Mouse (Mus musculus): ENCODE measurements at regions not wholly inside any gene's neighbourhood (a gene's known extent, or its start where the extent isn't known, plus 50 kb on each side); places are given as distances from the start of the nearest gene placed in this dataset.
A peak's percentile ranks its signal among the peaks of the same experiment; 100 is the strongest.

DNA sequence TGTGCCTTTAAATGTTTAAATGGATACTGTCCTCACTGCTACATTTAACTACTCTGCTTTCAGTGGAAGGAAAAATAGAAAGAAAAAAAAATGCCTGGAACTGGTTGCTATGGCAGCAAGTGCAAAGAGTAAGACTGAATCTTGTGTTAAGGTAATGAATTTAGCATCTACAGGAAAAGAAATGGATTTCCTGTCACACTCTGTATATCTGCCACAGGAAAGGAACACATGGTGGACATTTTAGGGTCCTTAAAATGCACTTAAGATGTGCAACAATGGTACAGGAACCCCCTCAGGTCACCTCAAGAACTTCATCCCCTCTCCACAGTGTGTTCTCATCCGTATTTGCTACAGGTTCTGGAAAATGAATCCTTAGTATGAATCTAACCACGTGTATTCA lies 248.4 kb downstream of the Rfpl4b start:
- H3K9me3 ChIP-seq (ENCODE audit: control insufficient read depth, low read length), result no peaks in the 10 kb centered on the region
- no peak overlapping the region for H3K4me3 ChIP-seq (ENCODE audit: low read depth, low read length)
- H3K27me3 ChIP-seq (ENCODE audit: control insufficient read depth, insufficient read depth, low read length), result no peaks in the 10 kb centered on the region
- TF ChIP-seq EP300 (optimal IDR thresholded peaks at IDR 0.05), result no peak
- TF ChIP-seq CTCF (IDR thresholded peaks at IDR 0.05; ENCODE audit: low read depth), result no peak
- H3K27ac ChIP-seq (replicated peaks), result no peak overlapping the region
- ATAC-seq (ENCODE audit: low FRiP score, low TSS enrichment) (no peak), DNase-seq (ENCODE audit: low spot score) (no peak)
- H3K4me1 ChIP-seq (replicated peaks; ENCODE audit: control insufficient read depth, insufficient read depth), result no peaks in the 10 kb centered on the region
- H3K4me2 ChIP-seq (replicated peaks; ENCODE audit: low read depth), result no peak overlapping the region
- no peak overlapping the region for H3K9ac ChIP-seq (ENCODE audit: low read length)
- H3K36me3 ChIP-seq (ENCODE audit: control insufficient read depth, insufficient read depth, low read length), result no peaks in the 10 kb centered on the region
- WGBS, result 64% methylated on average over 2 of the region's 2 CpGs

DNA sequence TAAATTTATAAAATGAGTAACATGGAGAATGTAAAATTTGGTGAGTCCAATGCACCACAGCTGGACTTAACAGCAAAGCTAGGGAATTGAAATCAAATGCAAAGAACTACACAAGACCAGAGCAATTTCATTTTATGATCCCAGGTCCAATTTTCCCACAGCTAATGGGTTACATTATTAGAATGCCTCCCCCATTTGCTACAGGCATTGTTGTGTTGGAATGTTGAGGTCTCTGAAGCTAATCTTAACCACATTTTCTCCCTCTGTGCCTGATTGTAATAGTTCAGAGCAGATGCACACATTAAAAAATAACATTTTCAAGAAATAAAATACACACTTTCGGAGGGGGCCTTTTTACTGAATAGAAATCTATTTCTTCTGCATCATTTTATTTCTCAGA lies 254.3 kb downstream of the Rfpl4b start:
- DNase-seq (ENCODE audit: low spot score) (no peak), ATAC-seq (ENCODE audit: low FRiP score, low TSS enrichment) (no peak)
- H3K27ac ChIP-seq (replicated peaks), result no peak overlapping the region
- H3K4me2 ChIP-seq (replicated peaks; ENCODE audit: low read depth), result no peak overlapping the region
- H3K9me3 ChIP-seq (ENCODE audit: control insufficient read depth, low read length), result no peaks in the 10 kb centered on the region
- 92% methylated on average over 1 of the region's 1 CpGs for WGBS
- H3K4me1 ChIP-seq (replicated peaks; ENCODE audit: control insufficient read depth, insufficient read depth), result no peaks in the 10 kb centered on the region
- no peaks in the 10 kb centered on the region for H3K36me3 ChIP-seq (ENCODE audit: control insufficient read depth, insufficient read depth, low read length)
- H3K4me3 ChIP-seq (ENCODE audit: low read depth, low read length), result no peak overlapping the region
- no peaks in the 10 kb centered on the region for H3K27me3 ChIP-seq (ENCODE audit: control insufficient read depth, insufficient read depth, low read length)
- no peak overlapping the region for H3K9ac ChIP-seq (ENCODE audit: low read length)
- TF ChIP-seq CTCF (IDR thresholded peaks at IDR 0.05; ENCODE audit: low read depth), result no peak
- no peak for TF ChIP-seq EP300 (optimal IDR thresholded peaks at IDR 0.05)

DNA sequence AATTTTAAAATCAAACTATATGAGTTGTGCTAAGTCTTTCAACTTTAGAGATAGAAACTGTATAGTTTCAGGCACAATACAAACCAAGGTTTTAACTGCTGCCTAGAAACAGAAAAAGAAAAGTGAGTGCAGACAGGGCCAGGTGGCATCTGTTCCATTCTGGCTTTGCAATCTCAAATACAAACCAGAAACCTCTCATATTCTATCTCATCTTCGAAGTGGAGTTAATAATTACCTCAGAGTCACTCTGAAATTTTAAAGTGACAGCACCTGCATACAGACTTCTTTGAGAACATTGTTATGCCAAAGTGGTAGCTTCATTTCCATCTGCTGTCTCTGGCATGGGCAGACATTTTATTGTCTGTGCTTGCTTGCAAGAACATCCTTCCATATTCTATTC lies 255.2 kb downstream of the Rfpl4b start:
- WGBS, result 19% methylated on average over 1 of the region's 1 CpGs
- no peak overlapping the region for H3K9ac ChIP-seq (ENCODE audit: low read length)
- no peak for ATAC-seq (ENCODE audit: low FRiP score, low TSS enrichment)
- H3K9me3 ChIP-seq (ENCODE audit: control insufficient read depth, low read length), result no peaks in the 10 kb centered on the region
- no peak overlapping the region for H3K4me3 ChIP-seq (ENCODE audit: low read depth, low read length)
- H3K4me2 ChIP-seq (replicated peaks; ENCODE audit: low read depth), result no peak overlapping the region
- no peaks in the 10 kb centered on the region for H3K36me3 ChIP-seq (ENCODE audit: control insufficient read depth, insufficient read depth, low read length)
- no peaks in the 10 kb centered on the region for H3K4me1 ChIP-seq (replicated peaks; ENCODE audit: control insufficient read depth, insufficient read depth)
- TF ChIP-seq EP300 (optimal IDR thresholded peaks at IDR 0.05) (no peak), CTCF (IDR thresholded peaks at IDR 0.05; ENCODE audit: low read depth) (no peak)
- no peak overlapping the region for H3K27ac ChIP-seq (replicated peaks)
- DNase-seq (ENCODE audit: low spot score), result no peak
- no peaks in the 10 kb centered on the region for H3K27me3 ChIP-seq (ENCODE audit: control insufficient read depth, insufficient read depth, low read length)

GRCm38 (mm10) chr10:38555040-38555439 lies 266.5 kb downstream of the Rfpl4b start:
- DNase-seq (ENCODE audit: low spot score), result no peak

GRCm38 (mm10) chr10:38553688-38554680 lies 267.6 kb downstream of the Rfpl4b start:
- peak overlapping the region; percentile 26 for H3K4me3 ChIP-seq (ENCODE audit: low read depth, low read length)
- no peak overlapping the region for H3K27ac ChIP-seq (replicated peaks)
- peak overlapping the region; percentile 18; the same call in 1 of the 2 replicates for H3K9ac ChIP-seq (ENCODE audit: low read length)
- H3K36me3 ChIP-seq (ENCODE audit: control insufficient read depth, insufficient read depth, low read length), result no peaks in the 10 kb centered on the region
- peak overlapping the region; percentile 51 for H3K4me2 ChIP-seq (replicated peaks; ENCODE audit: low read depth)
- DNase-seq (ENCODE audit: low spot score), result peak; percentile 18
- no peaks in the 10 kb centered on the region for H3K4me1 ChIP-seq (replicated peaks; ENCODE audit: control insufficient read depth, insufficient read depth)
- no peaks in the 10 kb centered on the region for H3K9me3 ChIP-seq (ENCODE audit: control insufficient read depth, low read length)
- 12% methylated on average over 18 of the region's 18 CpGs for WGBS
- no peak for ATAC-seq (ENCODE audit: low FRiP score, low TSS enrichment)
- TF ChIP-seq CTCF (IDR thresholded peaks at IDR 0.05; ENCODE audit: low read depth) (peak; percentile 69), EP300 (optimal IDR thresholded peaks at IDR 0.05) (peak; percentile 25)
- H3K27me3 ChIP-seq (ENCODE audit: control insufficient read depth, insufficient read depth, low read length), result no peaks in the 10 kb centered on the region

More at GRCm38 (mm10) chr10:38555040-38555439, 266.5 kb downstream of the Rfpl4b start:
- 40% methylated on average over 5 of the region's 5 CpGs for WGBS
- Histone ChIP-seq H3K27me3 (ENCODE audit: control insufficient read depth, insufficient read depth, low read length) (no peaks in the 10 kb centered on the region), H3K4me2 (replicated peaks; ENCODE audit: low read depth) (no peak overlapping the region), H3K36me3 (ENCODE audit: control insufficient read depth, insufficient read depth, low read length) (no peaks in the 10 kb centered on the region), H3K4me3 (ENCODE audit: low read depth, low read length) (no peak overlapping the region), H3K4me1 (replicated peaks; ENCODE audit: control insufficient read depth, insufficient read depth) (no peaks in the 10 kb centered on the region), H3K9ac (ENCODE audit: low read length) (no peak overlapping the region), H3K27ac (replicated peaks) (no peak overlapping the region), H3K9me3 (ENCODE audit: control insufficient read depth, low read length) (no peaks in the 10 kb centered on the region)
- TF ChIP-seq CTCF (IDR thresholded peaks at IDR 0.05; ENCODE audit: low read depth), result no peak
- no peak for TF ChIP-seq EP300 (optimal IDR thresholded peaks at IDR 0.05)
- no peak for ATAC-seq (ENCODE audit: low FRiP score, low TSS enrichment)

- TF ChIP-seq EP300 (optimal IDR thresholded peaks at IDR 0.05), result no peak
- TF ChIP-seq CTCF (IDR thresholded peaks at IDR 0.05; ENCODE audit: low read depth), result no peak
- no peak for ATAC-seq (ENCODE audit: low FRiP score, low TSS enrichment)
- no peak overlapping the region for H3K4me2 ChIP-seq (replicated peaks; ENCODE audit: low read depth)
- DNase-seq (ENCODE audit: low spot score), result no peak
- H3K36me3 ChIP-seq (ENCODE audit: control insufficient read depth, insufficient read depth, low read length), result no peaks in the 10 kb centered on the region
- no peak overlapping the region for H3K4me3 ChIP-seq (ENCODE audit: low read depth, low read length)
- H3K9me3 ChIP-seq (ENCODE audit: control insufficient read depth, low read length), result no peaks in the 10 kb centered on the region
- no peak overlapping the region for H3K27ac ChIP-seq (replicated peaks)
- no peaks in the 10 kb centered on the region for H3K4me1 ChIP-seq (replicated peaks; ENCODE audit: control insufficient read depth, insufficient read depth)
- H3K27me3 ChIP-seq (ENCODE audit: control insufficient read depth, insufficient read depth, low read length), result no peaks in the 10 kb centered on the region
- no peak overlapping the region for H3K9ac ChIP-seq (ENCODE audit: low read length)
Observed at GRCm38 (mm10) chr10:38553326-38553687, 268.3 kb downstream of the Rfpl4b start.

Measured in stomach, postnatal 0 days (tissue).